Mouse (Mus musculus): ENCODE data around the gene 1700061G19Rik.

1700061G19Rik gene

GRCm38 (mm10) chr17:56930026-56930425, 54.7 kb downstream of the 1700061G19Rik start:
- DNase-seq, result no peak

DNA sequence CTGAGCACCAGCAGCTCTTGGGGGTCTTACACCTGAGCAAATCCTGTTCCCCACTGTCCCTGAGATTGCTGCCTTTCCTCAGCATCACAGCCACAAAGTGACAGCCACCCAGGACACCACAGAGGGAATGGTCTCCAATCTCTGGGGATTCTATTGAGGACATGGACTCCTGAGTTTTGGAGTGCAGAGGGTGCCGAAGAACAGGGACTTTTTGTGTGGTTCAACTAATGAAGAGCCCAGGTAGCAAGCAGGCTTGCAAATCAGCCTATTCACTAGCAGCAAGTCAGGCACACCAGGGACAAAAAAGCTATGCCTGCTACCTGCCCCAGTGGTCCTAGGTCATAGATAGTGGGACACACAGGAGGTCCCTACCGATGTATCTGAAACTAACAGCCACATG, 58.1 kb downstream of the 1700061G19Rik start:
- no peak for DNase-seq

DNA sequence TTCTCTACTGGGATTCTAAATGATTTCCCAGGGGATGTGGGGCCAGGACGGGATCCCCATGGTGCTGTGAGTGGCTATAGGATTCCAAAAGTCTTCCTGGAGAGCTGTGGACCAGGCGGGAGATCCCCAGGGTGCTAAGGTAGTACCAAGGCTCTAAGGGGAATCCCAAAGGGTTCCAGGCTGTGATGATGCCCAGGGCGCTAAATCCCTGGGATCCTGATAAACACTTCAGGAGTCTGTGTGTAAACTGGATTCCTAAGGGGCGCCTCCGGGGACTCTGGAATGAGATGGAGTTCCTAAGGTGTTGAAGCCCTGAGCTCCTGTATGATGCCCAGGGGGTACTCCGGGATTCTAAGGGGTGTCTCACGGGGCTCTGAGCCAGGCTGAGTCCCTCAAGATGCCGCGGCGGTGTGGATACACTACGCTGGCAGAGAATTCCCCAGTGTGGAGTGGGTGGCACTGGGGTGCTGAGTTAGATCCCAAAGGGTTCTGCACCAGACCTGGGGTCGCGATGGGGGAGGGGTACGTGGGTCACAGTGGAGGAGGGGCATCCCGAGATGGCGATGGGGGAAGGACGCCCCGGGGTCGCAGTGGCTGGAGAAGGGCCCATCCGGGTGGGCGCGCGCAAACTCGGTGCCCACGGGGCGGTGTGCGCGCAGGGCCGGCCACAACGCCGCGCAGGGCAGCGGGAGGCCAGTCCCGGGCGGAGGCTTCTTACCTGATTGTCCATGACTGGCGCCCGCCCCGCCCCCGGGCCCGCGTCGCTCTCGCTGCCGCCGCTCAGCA, 59.5 kb downstream of the 1700061G19Rik start:
- DNase-seq, result no peak

DNA sequence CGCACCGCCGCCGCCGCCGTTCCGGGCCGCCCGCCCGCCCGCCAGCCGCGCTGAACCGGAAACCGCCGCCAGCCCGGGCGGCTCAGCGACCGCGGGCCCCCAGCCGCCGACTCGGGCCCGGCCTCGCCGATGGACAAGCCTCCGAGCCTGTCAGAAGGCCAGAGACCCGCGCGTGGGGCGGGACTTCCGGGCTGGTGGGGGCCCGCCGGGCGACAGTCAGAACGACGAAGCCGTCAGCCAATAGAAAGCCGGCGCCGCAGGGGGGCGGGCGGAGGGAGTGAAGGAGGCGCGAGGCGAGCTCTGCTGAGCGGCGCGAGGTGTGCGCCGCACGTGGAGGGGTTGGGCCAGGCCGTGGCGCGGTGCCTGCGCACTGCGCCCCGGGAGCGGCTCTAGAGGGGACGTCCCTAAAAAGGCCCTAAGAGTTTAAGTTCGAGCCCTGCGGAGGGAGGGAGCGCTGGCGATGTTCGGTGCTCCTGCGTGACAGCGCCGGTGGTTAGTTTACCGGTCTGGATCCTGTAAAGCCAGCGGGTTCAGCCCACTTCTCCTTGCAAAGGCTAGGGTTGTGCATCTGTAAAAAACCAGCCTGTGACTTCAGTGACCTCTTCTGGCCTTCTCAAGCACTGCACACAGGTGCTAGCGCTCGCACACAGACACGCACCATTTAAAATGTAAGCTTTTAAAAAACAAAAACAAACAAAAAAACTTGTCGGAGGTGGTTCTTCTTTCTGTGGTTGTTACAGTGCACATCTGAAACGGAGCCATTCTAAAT, 60.3 kb downstream of the 1700061G19Rik start, which contains the start of gene Mllt1:
TSS of gene Mllt1 (minus strand) at position 53 of the 769 bp plus-strand sequence.
- peak; percentile 99 for DNase-seq

GRCm38 (mm10) chr17:56936731-56937130, 61.5 kb downstream of the 1700061G19Rik start:
- DNase-seq, result no peak

Data from kidney, postnatal 4 days (tissue).